Mouse (Mus musculus) spleen, adult 12 weeks (tissue): ENCODE data around the gene Atxn1.
A peak's percentile ranks its signal among the peaks of the same experiment; 100 is the strongest.

ENCODE experiments used
- DNase-seq: peaks from one replicate; pipeline ENCODE4 v3.0.0; 2022; ENCODE audit warnings: low spot score

The Atxn1 gene

DNA sequence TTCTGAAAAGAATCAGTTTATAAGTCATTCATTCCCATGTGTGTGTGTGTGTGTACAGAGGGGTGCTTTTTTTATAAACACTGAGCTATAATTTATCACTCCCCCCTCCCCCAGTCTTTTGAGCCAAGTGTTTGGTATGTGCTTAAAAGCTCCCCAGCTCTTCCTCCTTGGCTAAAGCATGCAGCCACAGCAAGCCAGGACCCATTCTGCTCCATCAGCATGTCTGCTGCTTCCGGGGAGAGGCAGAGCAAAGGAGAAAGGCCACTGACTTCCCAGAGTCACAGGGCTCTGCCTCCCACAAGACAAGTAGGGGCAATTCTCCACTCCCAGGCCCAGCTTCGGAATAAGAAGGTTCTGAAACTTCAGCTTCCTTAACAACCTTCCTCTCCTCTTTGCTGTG lies 67.2 kb downstream of the Atxn1 start:
- no peak for DNase-seq

GRCm38 (mm10) chr13:45894760-45895159 lies 70.0 kb downstream of the Atxn1 start:
- no peak for DNase-seq

GRCm38 (mm10) chr13:45894234-45894633 lies 70.6 kb downstream of the Atxn1 start:
- DNase-seq = no peak

DNA sequence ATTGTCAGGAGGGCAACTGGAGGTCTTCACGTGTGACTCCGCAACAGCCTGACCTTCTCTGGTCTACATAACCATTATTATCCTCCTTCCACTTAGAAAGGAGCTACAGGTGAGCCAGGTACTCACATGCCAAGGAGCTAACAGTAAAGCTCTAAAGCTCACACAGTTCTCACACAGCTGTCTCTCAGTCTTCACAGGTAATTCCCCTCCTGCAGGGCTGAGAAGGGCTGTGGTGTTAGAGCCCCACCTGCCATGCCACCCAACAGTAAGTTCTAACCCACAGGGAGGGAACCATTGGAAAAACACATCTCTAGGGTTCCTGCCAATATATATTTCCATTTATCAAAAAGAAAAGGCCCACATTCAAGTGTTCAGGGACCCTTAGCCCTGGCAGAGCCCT lies 73.7 kb downstream of the Atxn1 start:
- DNase-seq = no peak

DNA sequence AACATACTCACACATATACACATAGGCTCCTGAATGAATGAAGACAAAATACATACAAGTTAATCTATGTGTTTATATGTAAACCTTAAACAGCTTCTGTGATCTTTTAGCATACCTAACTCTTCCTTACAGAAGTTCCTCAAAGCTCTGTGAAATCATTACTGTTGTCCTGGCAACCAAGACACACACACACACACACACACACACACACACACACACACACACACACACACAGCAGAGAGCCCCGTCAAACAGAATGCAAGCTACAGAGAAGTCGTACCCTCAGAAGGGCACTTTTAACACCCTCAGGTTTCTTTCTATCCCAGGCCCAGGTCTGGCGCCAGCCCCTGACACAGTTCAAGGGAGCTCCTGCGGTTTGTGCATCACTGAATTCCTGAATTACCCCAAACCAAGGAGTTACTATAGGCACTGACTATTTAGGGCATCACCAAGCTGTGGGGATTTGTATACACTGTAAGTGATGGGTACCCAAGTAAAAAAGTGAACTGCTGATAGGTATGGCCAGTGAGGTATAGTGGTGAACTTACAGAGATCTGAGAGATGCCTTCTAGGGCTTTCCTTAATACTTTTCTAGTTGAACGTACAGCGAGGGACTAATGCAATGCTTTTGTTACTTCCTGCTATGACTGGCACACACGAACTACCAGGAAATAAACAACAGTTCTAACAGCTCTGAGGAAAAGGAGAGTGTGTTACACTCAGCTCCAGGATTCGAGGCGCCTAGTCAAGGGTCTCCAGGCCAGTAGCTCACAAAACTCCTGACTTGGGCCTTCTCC lies 75.7 kb downstream of the Atxn1 start:
- DNase-seq = no peak

DNA sequence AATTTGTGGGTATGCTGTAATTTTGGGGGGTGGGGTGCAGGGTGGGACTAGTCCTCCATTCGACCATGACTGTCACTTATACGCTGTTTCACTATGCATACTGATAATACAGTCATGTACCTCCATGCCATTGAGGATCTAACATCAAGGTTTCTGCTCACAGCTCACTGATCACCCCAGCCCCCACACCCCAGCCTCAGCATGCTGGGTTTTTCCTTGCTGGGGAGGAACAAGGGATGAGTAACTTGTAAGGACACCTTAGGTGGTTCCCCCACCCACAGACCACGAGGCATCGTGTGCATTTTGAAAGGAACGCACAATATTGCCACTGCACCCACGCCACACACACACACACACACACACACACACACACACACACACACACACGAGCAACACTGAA lies 79.9 kb downstream of the Atxn1 start:
- no peak for DNase-seq

DNA sequence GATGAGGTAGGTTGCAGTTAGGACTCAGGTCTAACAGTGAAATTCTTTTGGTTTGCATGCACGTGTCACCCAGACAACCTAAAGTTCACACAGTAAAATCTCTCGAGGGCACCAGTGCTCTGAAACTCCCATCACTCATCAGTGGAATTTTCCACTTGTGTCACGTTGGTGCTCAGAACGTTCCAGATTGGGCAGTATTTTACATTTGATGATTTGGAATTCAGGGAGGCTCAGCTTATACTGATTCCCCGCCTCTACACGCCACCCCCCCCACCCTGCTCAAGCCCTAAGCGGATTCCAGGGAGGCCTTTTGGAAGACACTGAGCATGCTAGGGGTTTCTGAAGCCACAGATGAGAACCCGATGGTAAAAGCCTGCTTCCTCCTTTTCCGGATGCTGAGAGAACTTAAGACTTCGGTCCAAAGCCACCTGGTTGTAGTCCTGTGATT lies 81.0 kb downstream of the Atxn1 start:
- no peak for DNase-seq

DNA sequence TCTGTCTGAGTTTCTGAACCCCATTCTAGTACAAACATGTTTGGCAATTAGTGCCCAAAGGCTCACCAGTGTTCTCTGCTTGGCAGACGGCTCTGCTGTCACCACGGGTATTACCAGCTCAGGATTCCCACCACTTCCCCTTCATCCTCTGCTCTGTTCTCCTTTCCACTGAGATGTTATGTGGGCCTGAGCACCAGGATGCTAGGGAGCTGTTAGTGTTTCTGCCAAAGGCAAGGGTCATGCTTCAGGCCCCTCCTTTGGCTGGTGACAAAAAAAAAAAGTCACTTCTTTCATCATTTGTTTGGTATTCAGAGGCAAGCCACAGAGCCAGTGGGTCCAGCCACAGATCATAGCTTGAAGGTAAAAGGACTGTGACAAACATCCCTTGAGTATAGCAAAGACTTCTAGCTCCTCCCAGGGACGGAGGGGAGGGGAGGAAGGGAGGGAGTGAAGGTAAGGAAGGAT lies 81.8 kb downstream of the Atxn1 start:
- DNase-seq = no peak

GRCm38 (mm10) chr13:45880543-45880845 lies 84.3 kb downstream of the Atxn1 start:
- DNase-seq = no peak

- no peak for DNase-seq
Observed at GRCm38 (mm10) chr13:45879746-45880542, 84.9 kb downstream of the Atxn1 start.

DNA sequence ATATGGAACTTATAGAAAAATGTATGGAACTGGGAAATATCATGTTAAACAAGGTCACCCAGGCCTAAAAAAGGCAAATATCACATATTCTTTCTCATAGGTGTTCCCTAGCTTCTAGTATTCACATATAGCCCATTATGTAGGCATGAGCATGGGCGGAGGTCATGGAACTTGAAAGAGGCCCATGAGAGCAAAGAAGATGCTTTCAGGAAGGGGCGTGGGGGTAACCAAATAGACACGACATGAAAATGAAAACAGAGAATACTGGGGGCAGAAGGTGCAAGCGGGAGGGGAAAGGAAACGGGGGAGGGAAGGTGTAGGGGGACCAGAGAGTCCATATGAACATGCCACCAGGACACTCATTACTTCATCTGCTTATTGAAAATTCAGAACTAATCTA lies 87.9 kb downstream of the Atxn1 start:
- no peak for DNase-seq

- DNase-seq = no peak
Observed at GRCm38 (mm10) chr13:45876368-45876760, 88.4 kb downstream of the Atxn1 start.

- no peak for DNase-seq
Observed at GRCm38 (mm10) chr13:45875686-45876367, 89.0 kb downstream of the Atxn1 start.

DNA sequence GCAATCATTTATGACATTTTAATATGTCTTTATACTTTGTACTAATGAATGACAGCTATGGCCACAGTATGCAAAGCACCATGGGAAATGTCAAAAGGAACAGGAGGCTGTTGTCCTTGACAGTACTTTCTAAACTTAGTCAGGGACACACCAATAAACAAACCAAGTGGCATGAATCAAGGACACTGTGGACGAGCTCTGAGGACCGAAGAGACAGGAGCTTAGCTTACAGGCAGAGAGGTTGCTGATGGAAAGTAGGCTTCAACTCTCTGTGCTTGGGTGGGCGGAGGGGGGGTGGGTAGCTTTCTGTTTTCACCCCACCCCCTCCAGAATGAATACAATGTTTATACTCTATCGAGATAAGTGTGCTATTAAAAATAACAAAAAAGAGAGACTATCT lies 90.6 kb downstream of the Atxn1 start:
- DNase-seq = no peak

DNA sequence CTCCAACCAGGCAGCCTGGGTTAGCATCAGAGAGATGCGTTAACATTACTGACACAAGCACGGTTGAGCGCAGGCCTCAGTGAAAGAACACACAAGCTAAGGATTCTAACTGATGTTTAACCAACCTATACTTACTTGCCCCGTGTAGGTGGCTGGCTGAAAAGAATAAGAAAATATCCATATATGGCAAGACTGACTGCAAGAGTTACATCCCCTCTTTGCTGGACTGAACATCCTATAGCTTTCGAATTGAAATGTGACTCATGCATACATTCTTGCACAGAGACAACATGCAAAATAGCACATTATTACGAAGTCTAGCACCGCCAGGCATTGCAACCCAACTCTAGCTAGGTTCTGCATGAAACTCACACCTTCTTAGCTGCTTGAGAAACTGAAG lies 91.8 kb downstream of the Atxn1 start:
- DNase-seq = no peak

- peak; percentile 22 for DNase-seq
Observed at GRCm38 (mm10) chr13:45872041-45872746, 92.6 kb downstream of the Atxn1 start.

- no peak for DNase-seq
Observed at GRCm38 (mm10) chr13:45871554-45871953, 93.3 kb downstream of the Atxn1 start.

- no peak for DNase-seq
Observed at GRCm38 (mm10) chr13:45868886-45869285, 95.9 kb downstream of the Atxn1 start.

DNA sequence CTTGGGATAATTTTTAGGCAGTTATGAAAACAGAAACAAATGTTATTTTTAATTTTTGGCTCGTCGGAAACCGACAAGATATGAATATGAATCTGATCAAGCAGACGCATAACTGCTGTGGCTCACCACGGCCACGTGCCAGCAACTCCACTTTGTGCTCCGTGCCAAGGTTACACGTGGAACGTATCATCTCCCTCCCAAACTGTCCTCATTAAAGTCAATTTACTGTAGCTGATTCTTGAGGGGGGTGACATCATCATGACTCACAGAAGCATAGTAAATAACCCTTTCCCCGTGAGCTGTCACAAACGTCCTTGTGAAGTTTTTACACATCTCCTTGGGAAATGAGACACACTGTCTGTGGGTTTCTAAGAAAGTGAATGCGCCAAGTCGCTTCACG lies 97.5 kb downstream of the Atxn1 start:
- DNase-seq = no peak

DNA sequence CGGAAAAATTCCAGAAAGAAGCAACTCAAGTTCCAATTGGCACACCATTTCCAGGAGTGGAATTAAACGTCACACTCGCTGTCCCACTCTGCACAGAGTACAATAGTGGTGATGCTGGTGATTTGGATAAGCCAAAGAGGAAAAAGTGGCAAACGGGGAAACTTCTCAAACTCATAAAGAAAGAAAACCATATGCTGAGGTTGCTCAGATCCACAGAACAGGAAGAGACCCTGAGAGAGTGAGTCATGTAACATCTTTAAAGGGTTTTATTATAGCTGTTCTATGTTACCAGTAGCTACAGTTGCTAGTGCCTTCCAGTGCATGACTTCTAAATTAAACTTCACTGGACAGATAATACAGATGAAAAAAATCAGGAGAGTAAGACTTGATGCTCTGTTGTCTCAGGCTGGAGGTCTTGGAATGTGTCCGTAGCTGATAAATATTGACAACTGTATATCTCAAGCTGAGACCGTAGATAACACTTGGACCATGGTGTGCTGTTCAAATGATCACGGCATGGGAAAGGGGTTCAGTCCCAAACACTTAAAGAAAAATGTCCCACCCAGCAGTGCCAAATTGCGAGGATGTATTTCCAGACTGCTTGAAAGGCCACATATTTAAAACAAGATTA lies 98.1 kb downstream of the Atxn1 start:
- no peak for DNase-seq

DNA sequence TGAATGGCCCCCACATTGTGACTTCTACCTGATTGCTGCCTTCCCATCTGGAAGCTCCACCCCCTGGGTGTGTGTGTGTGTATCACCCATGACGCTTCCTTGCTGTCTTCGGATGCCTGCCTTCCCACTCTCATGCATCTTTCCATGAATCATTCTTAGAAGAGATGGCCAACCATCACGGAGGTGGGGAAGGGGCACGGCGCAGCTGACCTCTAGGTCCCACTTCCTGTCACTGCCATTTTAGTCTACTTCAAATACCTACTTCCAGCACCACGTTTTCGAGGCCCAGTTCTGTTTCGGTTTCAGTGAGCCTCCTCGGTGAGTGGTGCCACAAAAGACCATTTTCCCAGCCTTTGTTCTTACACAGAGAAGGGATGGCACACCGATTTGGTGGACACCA lies 99.2 kb downstream of the Atxn1 start:
- DNase-seq = no peak

DNA sequence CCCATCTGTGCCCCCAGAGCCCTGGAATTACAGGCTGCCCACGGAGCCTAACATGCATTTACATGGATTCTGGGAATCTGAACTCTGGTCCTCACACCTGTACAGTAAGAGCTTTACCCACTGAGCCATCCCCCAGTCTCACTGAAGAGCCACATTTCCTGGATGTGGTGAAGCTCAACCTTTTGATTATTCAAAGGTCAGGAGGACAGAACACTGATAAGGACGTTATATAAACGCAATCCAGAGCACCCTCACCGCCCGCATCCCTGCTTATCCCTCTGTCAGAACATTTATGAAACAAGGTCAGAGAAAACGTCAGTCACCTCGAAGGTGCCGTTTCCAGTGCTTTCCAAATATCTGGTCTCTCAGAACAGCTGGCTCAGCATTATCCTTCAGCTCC lies 101.0 kb downstream of the Atxn1 start:
- no peak for DNase-seq
